Mouse (Mus musculus): ENCODE measurements around the gene Ssc5d. TPM values are rescaled to one million over a fixed set of nuclear protein-coding genes. Genes with fewer than 3 reads are reported as not detected.

Gene Ssc5d
- polyA plus RNA-seq, 1 experiment from 2014 or later: 2.6 TPM

- ATAC-seq: no peak
- Histone ChIP-seq H3K4me1 (replicated peaks; ENCODE audit: control insufficient read depth, insufficient read depth, low read length) (no peaks in the 10 kb centered on the region), H3K27ac (ENCODE audit: low read depth, low read length) (no peak overlapping the region), H3K36me3 (ENCODE audit: control insufficient read depth, insufficient read depth) (no peaks in the 10 kb centered on the region), H3K4me2 (replicated peaks; ENCODE audit: low read depth) (no peak overlapping the region), H3K4me3 (ENCODE audit: low read depth, low read length) (no peak overlapping the region), H3K9me3 (ENCODE audit: control insufficient read depth) (no peaks in the 10 kb centered on the region), H3K9ac (ENCODE audit: low read depth, low read length) (no peak overlapping the region), H3K27me3 (replicated peaks; ENCODE audit: control insufficient read depth, insufficient read depth, low read length) (no peaks in the 10 kb centered on the region)
- 43% methylated on average over 11 of the region's 11 CpGs for WGBS
- TF ChIP-seq CTCF (IDR thresholded peaks at IDR 0.05; ENCODE audit: low read depth): no peak
These were observed 30.4 kb upstream of the Ssc5d start for GRCm38 (mm10) chr7:4895186-4895585.

- TF ChIP-seq CTCF (IDR thresholded peaks at IDR 0.05; ENCODE audit: low read depth): no peak
- 25% methylated on average over 17 of the region's 18 CpGs for WGBS
- Histone ChIP-seq H3K9ac (ENCODE audit: low read depth, low read length) (no peak overlapping the region), H3K9me3 (ENCODE audit: control insufficient read depth) (no peaks in the 10 kb centered on the region), H3K27me3 (replicated peaks; ENCODE audit: control insufficient read depth, insufficient read depth, low read length) (no peaks in the 10 kb centered on the region), H3K36me3 (ENCODE audit: control insufficient read depth, insufficient read depth) (no peaks in the 10 kb centered on the region), H3K27ac (ENCODE audit: low read depth, low read length) (no peak overlapping the region), H3K4me3 (ENCODE audit: low read depth, low read length) (peak overlapping the region; percentile 13), H3K4me1 (replicated peaks; ENCODE audit: control insufficient read depth, insufficient read depth, low read length) (no peaks in the 10 kb centered on the region), H3K4me2 (replicated peaks; ENCODE audit: low read depth) (peak overlapping the region; percentile 65)
- peak; percentile 19 for ATAC-seq
These were observed 26.5 kb upstream of the Ssc5d start for GRCm38 (mm10) chr7:4898851-4899648.

- ATAC-seq: no peak
- 8% methylated on average over 19 of the region's 19 CpGs for WGBS
- H3K27ac ChIP-seq (ENCODE audit: low read depth, low read length): no peak overlapping the region
- H3K4me1 ChIP-seq (replicated peaks; ENCODE audit: control insufficient read depth, insufficient read depth, low read length): no peaks in the 10 kb centered on the region
- H3K9me3 ChIP-seq (ENCODE audit: control insufficient read depth): no peaks in the 10 kb centered on the region
- no peak for TF ChIP-seq CTCF (IDR thresholded peaks at IDR 0.05; ENCODE audit: low read depth)
- no peaks in the 10 kb centered on the region for H3K27me3 ChIP-seq (replicated peaks; ENCODE audit: control insufficient read depth, insufficient read depth, low read length)
- H3K9ac ChIP-seq (ENCODE audit: low read depth, low read length): no peak overlapping the region
- H3K36me3 ChIP-seq (ENCODE audit: control insufficient read depth, insufficient read depth): no peaks in the 10 kb centered on the region
- H3K4me2 ChIP-seq (replicated peaks; ENCODE audit: low read depth): peak overlapping the region; percentile 65
- peak overlapping the region; percentile 13 for H3K4me3 ChIP-seq (ENCODE audit: low read depth, low read length)
These were observed 25.7 kb upstream of the Ssc5d start for GRCm38 (mm10) chr7:4899649-4900522.

GRCm38 (mm10) chr7:4900523-4900851 lies 25.1 kb upstream of the Ssc5d start:
- H3K9ac ChIP-seq (ENCODE audit: low read depth, low read length): no peak overlapping the region
- no peak for TF ChIP-seq CTCF (IDR thresholded peaks at IDR 0.05; ENCODE audit: low read depth)
- H3K27me3 ChIP-seq (replicated peaks; ENCODE audit: control insufficient read depth, insufficient read depth, low read length): no peaks in the 10 kb centered on the region
- no peaks in the 10 kb centered on the region for H3K36me3 ChIP-seq (ENCODE audit: control insufficient read depth, insufficient read depth)
- no peak overlapping the region for H3K27ac ChIP-seq (ENCODE audit: low read depth, low read length)
- H3K4me1 ChIP-seq (replicated peaks; ENCODE audit: control insufficient read depth, insufficient read depth, low read length): no peaks in the 10 kb centered on the region
- H3K4me2 ChIP-seq (replicated peaks; ENCODE audit: low read depth): peak overlapping the region; percentile 65
- WGBS: 33% methylated on average over 11 of the region's 11 CpGs
- ATAC-seq: no peak
- no peaks in the 10 kb centered on the region for H3K9me3 ChIP-seq (ENCODE audit: control insufficient read depth)
- peak overlapping the region; percentile 13 for H3K4me3 ChIP-seq (ENCODE audit: low read depth, low read length)

- ATAC-seq: peak; percentile 9; the same call in 1 of the 2 replicates
These were observed 24.4 kb upstream of the Ssc5d start for GRCm38 (mm10) chr7:4901171-4901570.

GRCm38 (mm10) chr7:4902404-4902803 lies 23.2 kb upstream of the Ssc5d start:
- no peaks in the 10 kb centered on the region for H3K36me3 ChIP-seq (ENCODE audit: control insufficient read depth, insufficient read depth)
- no peaks in the 10 kb centered on the region for H3K4me1 ChIP-seq (replicated peaks; ENCODE audit: control insufficient read depth, insufficient read depth, low read length)
- no peak overlapping the region for H3K4me2 ChIP-seq (replicated peaks; ENCODE audit: low read depth)
- H3K4me3 ChIP-seq (ENCODE audit: low read depth, low read length): no peak overlapping the region
- H3K9ac ChIP-seq (ENCODE audit: low read depth, low read length): no peak overlapping the region
- WGBS: 77% methylated on average over 9 of the region's 9 CpGs
- H3K27ac ChIP-seq (ENCODE audit: low read depth, low read length): no peak overlapping the region
- TF ChIP-seq CTCF (IDR thresholded peaks at IDR 0.05; ENCODE audit: low read depth): no peak
- no peaks in the 10 kb centered on the region for H3K27me3 ChIP-seq (replicated peaks; ENCODE audit: control insufficient read depth, insufficient read depth, low read length)
- no peak for ATAC-seq
- no peaks in the 10 kb centered on the region for H3K9me3 ChIP-seq (ENCODE audit: control insufficient read depth)

More at GRCm38 (mm10) chr7:4901171-4901570, 24.4 kb upstream of the Ssc5d start:
- Histone ChIP-seq H3K4me3 (ENCODE audit: low read depth, low read length) (no peak overlapping the region), H3K9me3 (ENCODE audit: control insufficient read depth) (no peaks in the 10 kb centered on the region), H3K9ac (ENCODE audit: low read depth, low read length) (no peak overlapping the region), H3K27me3 (replicated peaks; ENCODE audit: control insufficient read depth, insufficient read depth, low read length) (no peaks in the 10 kb centered on the region), H3K4me2 (replicated peaks; ENCODE audit: low read depth) (no peak overlapping the region), H3K4me1 (replicated peaks; ENCODE audit: control insufficient read depth, insufficient read depth, low read length) (no peaks in the 10 kb centered on the region), H3K36me3 (ENCODE audit: control insufficient read depth, insufficient read depth) (no peaks in the 10 kb centered on the region), H3K27ac (ENCODE audit: low read depth, low read length) (no peak overlapping the region)
- WGBS: 60% methylated on average over 8 of the region's 8 CpGs
- peak; percentile 75 for TF ChIP-seq CTCF (IDR thresholded peaks at IDR 0.05; ENCODE audit: low read depth)
